Mouse (Mus musculus) embryonic facial prominence, embryonic 13.5 days (tissue): ENCODE measurements around the gene Cst6. TPM values are rescaled to one million over a fixed set of nuclear protein-coding genes. Genes with fewer than 3 reads are reported as not detected.

ENCODE experiments used
- ATAC-seq: fragments of 200-750 bp; cut with Nextera tagmentation; 2 replicates; pipeline ENCODE4 v1.8.0; 2017; ENCODE audit warnings: low read depth; ENCODE audit not compliant: insufficient number of reproducible peaks, insufficient read depth, low FRiP score, low TSS enrichment
- H3K27ac ChIP-seq: fragments of 300-500 bp; sonication (generic); 2 replicates; pipeline ENCODE4 v1.5.1; 2015; ENCODE audit warnings: moderate library complexity, mild to moderate bottlenecking, inconsistent platforms
- H3K27me3 ChIP-seq: fragments of 300-500 bp; sonication (generic); 2 replicates; pipeline ENCODE4 v1.6.1; 2015; ENCODE audit warnings: mild to moderate bottlenecking, inconsistent platforms
- H3K36me3 ChIP-seq: fragments of 300-500 bp; sonication (generic); 2 replicates; pipeline ENCODE4 v1.6.1; 2015; ENCODE audit warnings: mild to moderate bottlenecking, inconsistent platforms
- H3K4me1 ChIP-seq: fragments of 300-500 bp; sonication (generic); 2 replicates; pipeline ENCODE4 v1.6.1; 2015; ENCODE audit warnings: inconsistent platforms
- H3K4me2 ChIP-seq: fragments of 300-500 bp; sonication (generic); 2 replicates; pipeline ENCODE4 v1.6.1; 2015; ENCODE audit warnings: moderate library complexity, mild to moderate bottlenecking, inconsistent platforms
- H3K4me3 ChIP-seq: fragments of 300-500 bp; sonication (generic); 2 replicates; pipeline ENCODE4 v1.5.1; 2015; ENCODE audit warnings: mild to moderate bottlenecking, inconsistent platforms
- H3K9ac ChIP-seq: fragments of 300-500 bp; sonication (generic); 2 replicates; pipeline ENCODE4 v1.6.1; 2015; ENCODE audit warnings: mild to moderate bottlenecking, inconsistent platforms
- H3K9me3 ChIP-seq: fragments of 300-500 bp; sonication (generic); 2 replicates; pipeline ENCODE4 v1.6.1; 2016; ENCODE audit warnings: inconsistent platforms
- WGBS: fragments of 180-500 bp; shearing (Covaris S2); methylation state at CpG from one replicate; pipeline ENCODE4 v1.1.7; 2015; ENCODE audit warnings: mixed read lengths; 5-methylcytosine and 5-hydroxymethylcytosine counted together
- polyA plus RNA-seq: library from polyadenylated mRNA; unstranded; fragments of >200 nt; fragmentation: Nextera tagmentation; extraction: Ambion mirVana; gene quantifications from 2 replicates; pipeline ENCODE4 v1.2.1, GENCODE M21; 2015

Gene Cst6
- polyA plus RNA-seq, 1 experiment from 2014 or later = 3.6 TPM

DNA sequence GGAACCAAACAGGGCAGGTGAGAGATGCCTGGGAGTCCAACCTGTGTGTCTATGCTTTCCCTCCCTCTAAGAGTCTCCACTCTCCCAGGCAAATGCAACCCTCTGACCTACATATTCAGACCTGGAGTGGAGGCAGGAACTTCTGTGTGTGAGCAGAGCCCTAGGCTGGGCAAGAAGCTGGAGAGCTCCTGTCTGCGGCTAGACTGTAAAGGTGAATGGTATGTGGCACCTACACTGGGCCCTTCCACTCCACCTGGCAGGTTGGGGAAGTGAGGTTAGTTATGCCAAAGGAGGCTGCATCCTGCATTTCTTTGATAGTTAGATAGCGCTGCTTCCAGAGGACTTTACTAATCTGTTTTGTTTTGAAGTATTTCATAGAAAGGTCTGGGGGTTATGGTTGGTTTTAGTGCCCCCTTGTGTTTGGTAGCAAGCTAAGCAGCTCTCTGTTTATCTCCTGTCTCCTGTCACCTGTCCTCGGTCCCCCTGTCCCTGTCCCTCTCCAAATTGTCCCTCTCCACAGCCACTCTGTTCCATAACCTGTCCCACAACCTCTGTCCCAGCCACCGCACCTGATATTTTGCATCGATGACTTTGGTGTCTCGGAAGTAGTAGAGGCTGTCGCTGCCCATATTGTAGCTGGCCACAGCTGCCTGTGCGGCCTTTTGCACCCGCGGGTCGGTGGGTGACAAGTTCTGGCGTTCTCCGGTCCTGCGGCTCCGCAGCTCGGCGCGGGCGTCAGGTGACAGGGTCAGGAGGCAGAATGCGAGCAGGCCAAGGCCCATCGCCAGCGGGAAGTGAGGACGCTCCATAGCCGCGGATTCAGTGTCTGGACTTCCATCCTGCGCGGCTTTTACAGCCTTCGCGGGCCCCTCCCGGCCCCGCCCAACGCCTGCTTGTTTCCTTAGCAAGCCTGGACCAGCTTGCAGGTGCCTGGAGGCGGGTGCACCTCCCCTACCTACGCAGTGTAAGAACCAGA lies 560 bp downstream of the Cst6 start:
- Histone ChIP-seq H3K9ac (peak overlapping the region; percentile 69), H3K4me3 (peak overlapping the region; percentile 39), H3K9me3 (no peaks in the 10 kb centered on the region), H3K27ac (no peak overlapping the region), H3K27me3 (peaks cover 12% of the 10 kb centered on the region), H3K4me1 (peaks cover 6% of the 10 kb centered on the region; the same call in 1 of the 2 replicates), H3K4me2 (peak overlapping the region; percentile 69), H3K36me3 (no peaks in the 10 kb centered on the region)
- no peak for ATAC-seq
- WGBS = 4% methylated on average over 34 of the region's 34 CpGs

DNA sequence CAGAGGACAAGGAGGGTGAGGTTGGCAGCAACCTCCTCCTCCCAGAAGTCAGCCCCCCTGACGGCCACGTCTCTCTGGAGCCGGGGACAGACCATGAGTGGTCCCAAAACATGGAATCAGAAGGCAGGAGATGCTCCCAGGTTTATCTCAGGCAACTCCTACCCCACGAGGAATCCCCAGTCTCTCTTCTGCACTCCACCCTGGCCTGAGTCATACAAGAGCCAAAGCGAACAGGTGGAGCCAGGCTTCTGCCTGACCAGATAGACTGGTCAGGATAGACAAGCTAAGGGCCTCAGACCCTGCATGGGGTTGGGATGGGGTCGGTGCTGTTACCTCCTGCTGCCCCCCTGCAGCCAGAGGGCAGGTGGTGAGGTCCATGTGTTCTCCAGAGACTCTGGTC lies 1.3 kb downstream of the Cst6 start:
- ATAC-seq = no peak

DNA sequence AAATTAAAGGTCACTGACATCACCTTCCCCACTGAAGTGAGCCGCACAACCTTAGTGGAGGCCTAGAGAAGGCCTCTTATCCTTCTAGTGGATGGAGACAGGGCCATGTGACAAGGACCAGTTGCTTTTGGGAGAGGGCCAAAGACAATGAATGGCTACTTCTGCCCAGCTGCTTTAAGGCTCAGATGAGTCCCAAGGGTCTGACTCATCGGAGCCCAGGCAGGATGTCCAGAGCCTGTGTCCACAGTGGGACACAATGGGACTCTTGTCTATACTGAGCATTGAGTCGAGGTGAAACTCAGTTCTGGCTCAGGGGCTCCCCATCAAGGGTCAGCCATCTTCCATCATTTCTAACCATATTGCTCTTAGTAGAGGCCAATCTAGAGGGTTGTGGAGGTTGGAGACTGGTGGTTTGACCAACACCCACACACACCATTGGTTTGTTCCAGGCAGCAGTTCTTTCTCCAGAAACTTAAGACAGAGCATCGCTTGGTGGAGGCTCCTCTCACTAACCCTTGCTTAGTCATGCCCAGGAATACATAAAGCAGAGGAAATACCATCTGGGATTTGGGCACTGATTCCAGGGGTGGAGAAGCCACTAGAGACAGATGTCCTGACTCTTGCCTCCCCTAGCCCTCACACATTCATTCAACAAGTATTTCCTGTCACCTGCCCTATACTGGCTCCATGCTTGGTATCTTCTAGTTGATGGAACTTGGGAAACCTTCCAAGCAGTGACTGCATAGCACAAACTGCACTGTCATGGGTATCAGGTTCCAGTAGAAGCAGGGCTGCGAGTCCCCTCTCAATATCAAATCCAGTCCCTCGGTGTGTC lies 3.9 kb downstream of the Cst6 start:
- Histone ChIP-seq H3K9me3 (no peaks in the 10 kb centered on the region), H3K9ac (no peak overlapping the region), H3K27ac (no peak overlapping the region), H3K36me3 (no peaks in the 10 kb centered on the region), H3K4me3 (no peak overlapping the region), H3K4me2 (no peak overlapping the region), H3K27me3 (peaks cover 12% of the 10 kb centered on the region), H3K4me1 (peaks cover 6% of the 10 kb centered on the region; the same call in 1 of the 2 replicates)
- no peak for ATAC-seq
- 58% methylated on average over 6 of the region's 6 CpGs for WGBS

More for the DNA sequence above, 1.3 kb downstream of the Cst6 start:
- Histone ChIP-seq H3K36me3 (no peaks in the 10 kb centered on the region), H3K27ac (no peak overlapping the region), H3K27me3 (peaks cover 12% of the 10 kb centered on the region), H3K4me2 (no peak overlapping the region), H3K4me1 (peaks cover 6% of the 10 kb centered on the region; the same call in 1 of the 2 replicates), H3K9me3 (no peaks in the 10 kb centered on the region), H3K9ac (no peak overlapping the region), H3K4me3 (no peak overlapping the region)
- 72% methylated on average over 6 of the region's 6 CpGs for WGBS

DNA sequence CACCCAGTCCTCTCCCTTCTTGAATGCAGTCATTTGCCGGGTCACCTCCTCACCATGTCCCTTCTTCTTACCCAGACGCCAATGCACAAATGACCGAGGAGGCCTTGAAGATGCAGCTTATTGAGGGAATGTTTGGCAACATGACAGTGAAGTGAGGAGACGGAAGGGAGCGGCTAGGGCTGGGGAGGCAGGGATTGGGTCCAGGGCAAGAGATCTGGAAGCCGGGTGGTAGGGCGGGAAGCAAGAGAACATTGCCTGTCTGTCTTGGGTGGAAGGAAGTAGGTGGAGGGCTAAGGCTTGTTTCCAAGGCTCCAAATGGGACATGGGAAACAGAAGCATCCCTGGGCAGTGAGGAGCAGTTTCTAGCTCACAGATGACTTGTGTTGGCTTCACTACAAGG lies 8.0 kb downstream of the Cst6 start:
- ATAC-seq = no peak
- Histone ChIP-seq H3K27ac (no peak overlapping the region), H3K4me3 (no peak overlapping the region), H3K9me3 (no peaks in the 10 kb centered on the region), H3K4me1 (no peaks in the 10 kb centered on the region), H3K4me2 (no peak overlapping the region), H3K27me3 (no peaks in the 10 kb centered on the region), H3K36me3 (no peaks in the 10 kb centered on the region), H3K9ac (no peak overlapping the region)
- WGBS = 89% methylated on average over 7 of the region's 7 CpGs

DNA sequence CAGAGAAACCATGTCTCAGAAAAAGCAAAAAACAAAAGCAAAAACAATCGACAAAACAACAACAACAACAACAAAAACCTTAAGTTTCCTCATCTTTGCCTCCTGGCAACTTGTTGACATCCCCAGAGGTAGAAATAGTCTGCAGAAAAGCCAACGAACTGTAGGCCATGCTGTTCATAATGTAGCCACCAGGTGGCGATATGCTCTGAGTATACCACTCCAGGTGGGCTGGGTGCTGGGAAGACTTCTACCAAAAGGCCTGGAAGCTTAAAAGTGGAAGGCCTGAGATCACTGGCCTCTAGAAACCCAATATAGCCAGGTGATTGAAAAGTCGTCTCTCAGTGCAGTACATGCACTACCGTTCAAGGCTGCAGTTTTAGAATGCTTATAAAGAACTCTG lies 11.4 kb downstream of the Cst6 start:
- Histone ChIP-seq H3K9me3 (no peaks in the 10 kb centered on the region), H3K9ac (no peak overlapping the region), H3K4me3 (no peak overlapping the region), H3K4me2 (no peak overlapping the region), H3K36me3 (no peaks in the 10 kb centered on the region), H3K27me3 (no peaks in the 10 kb centered on the region), H3K27ac (no peak overlapping the region), H3K4me1 (no peaks in the 10 kb centered on the region)
- no peak for ATAC-seq
- WGBS = 19% methylated on average over 5 of the region's 5 CpGs

DNA sequence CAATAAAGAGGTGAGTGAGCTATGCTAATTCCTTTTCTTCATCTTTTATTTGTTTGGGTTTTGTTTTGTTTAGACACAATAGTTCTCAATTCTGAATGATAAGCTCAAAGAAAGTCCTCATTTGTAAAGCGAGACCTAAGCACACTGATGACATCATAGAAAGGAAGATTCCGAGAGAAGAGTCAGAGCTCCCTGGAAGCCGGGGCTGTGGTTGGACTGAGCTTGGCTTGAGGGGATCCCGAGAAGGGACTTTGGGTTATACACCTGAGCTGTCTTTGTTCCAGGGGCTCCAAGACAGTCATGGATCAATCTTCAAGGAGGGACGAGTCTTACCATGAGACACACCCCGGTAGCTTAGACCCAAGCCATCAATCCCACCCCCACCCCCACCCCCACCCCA lies 13.9 kb downstream of the Cst6 start, which contains the start of gene Catsper1:
TSS of gene Catsper1 (plus strand) at position 301 of the 400 bp plus-strand sequence.
- Histone ChIP-seq H3K9me3 (no peaks in the 10 kb centered on the region), H3K27me3 (no peaks in the 10 kb centered on the region), H3K4me3 (no peak within 1 kb of the TSS), H3K9ac (no peak within 1 kb of the TSS), H3K4me2 (no peak within 1 kb of the TSS), H3K4me1 (no peaks in the 10 kb centered on the region), H3K27ac (no peak within 1 kb of the TSS), H3K36me3 (no peaks in the 10 kb centered on the region)
- WGBS = 96% methylated on average over 6 of the region's 6 CpGs
- no peak for ATAC-seq

DNA sequence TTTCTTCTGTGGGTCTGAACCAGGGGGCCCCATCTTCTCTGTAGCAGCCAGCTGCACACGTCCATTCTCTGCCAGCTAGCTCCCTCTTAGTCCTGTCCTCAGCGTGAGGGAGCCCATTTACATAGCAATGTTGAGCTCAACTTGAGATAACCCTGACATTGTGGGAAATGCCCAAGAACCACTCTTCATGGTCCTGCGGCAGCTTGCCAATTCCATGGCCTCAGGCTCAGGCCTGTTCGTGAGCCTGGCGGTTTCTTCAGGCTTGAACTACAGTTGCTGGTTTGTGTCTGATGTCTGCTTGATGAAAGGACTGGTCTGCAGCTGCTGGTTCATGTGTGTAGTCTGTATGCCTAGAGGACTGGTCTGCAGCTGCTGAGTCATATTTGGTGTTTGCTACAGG lies 14.6 kb downstream of the Cst6 start:
- Histone ChIP-seq H3K4me1 (no peaks in the 10 kb centered on the region), H3K27ac (no peak overlapping the region), H3K36me3 (no peaks in the 10 kb centered on the region), H3K27me3 (no peaks in the 10 kb centered on the region), H3K9ac (no peak overlapping the region), H3K4me2 (no peak overlapping the region), H3K9me3 (no peaks in the 10 kb centered on the region), H3K4me3 (no peak overlapping the region)
- ATAC-seq = no peak
- 61% methylated on average over 5 of the region's 5 CpGs for WGBS

DNA sequence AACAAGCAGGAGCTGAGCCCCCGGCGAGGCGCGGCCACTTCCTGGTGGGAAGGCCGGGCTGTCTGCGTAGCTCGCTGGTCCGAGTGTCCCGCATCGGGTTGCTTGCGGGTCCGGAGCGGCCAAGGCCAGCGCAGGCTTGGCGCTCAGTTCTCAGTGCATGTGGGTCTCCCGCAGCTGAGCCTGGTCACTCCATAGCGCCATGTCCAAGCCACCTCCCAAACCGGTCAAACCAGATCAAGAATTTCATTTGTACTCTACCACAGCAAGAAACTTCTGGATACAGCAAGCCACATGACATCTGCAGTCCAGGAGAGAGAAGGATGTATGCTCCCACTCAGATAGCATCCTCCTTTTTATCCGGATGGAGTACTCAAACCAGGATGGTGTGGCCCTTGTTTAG lies 21.4 kb downstream of the Cst6 start:
- 63% methylated on average over 19 of the region's 19 CpGs for WGBS
- ATAC-seq = no peak
- H3K9me3 ChIP-seq = no peaks in the 10 kb centered on the region
- H3K4me1 ChIP-seq = no peaks in the 10 kb centered on the region
- H3K9ac ChIP-seq = peak overlapping the region; percentile 49; the same call in 1 of the 2 replicates
- no peak overlapping the region for H3K4me2 ChIP-seq
- no peaks in the 10 kb centered on the region for H3K36me3 ChIP-seq
- H3K27me3 ChIP-seq = no peaks in the 10 kb centered on the region
- H3K4me3 ChIP-seq = no peak overlapping the region
- no peak overlapping the region for H3K27ac ChIP-seq

DNA sequence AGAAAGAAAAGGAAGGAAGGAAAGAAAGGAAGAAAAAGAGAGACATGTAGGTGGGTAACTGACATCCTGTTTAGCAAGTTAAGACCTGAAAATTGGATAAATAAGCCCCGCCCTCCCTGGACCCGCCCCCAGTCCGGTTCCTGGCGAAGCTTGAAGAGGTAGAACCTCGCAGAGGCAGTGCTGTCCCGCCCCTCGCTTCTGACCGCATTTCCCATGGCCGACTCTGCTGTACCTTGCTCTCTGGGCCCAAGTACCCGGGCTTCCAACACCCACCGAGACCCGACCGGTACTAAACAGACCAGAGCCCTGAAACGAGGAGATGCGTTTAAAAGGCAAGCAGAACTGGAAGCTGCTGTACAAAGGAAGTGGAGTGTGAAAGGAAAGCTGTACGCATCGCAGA lies 25.6 kb downstream of the Cst6 start:
- H3K9ac ChIP-seq = no peak overlapping the region
- H3K9me3 ChIP-seq = no peaks in the 10 kb centered on the region
- no peaks in the 10 kb centered on the region for H3K4me1 ChIP-seq
- no peak overlapping the region for H3K4me3 ChIP-seq
- H3K27me3 ChIP-seq = no peaks in the 10 kb centered on the region
- H3K4me2 ChIP-seq = no peak overlapping the region
- WGBS = 64% methylated on average over 17 of the region's 17 CpGs
- ATAC-seq = no peak
- H3K36me3 ChIP-seq = no peaks in the 10 kb centered on the region
- no peak overlapping the region for H3K27ac ChIP-seq

DNA sequence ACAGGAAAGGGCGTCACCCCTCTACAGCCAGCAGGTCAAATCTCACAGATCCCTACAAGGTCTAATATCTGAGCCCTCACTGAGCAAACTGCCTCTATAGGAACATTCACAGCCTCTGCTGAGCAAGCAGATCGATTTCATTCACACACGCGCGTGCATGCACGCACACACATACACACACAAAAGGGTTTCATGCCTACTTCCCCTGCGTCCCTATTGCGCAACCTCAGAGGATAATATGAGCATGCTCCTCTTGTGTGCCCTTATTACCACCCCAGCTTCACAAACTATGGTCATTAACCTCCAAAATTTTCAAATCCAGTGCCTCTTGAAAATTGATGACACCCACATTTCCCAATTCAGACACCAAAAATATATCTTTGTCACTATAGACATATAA lies 36.2 kb downstream of the Cst6 start:
- Histone ChIP-seq H3K4me3 (no peak overlapping the region), H3K27me3 (peaks cover 6% of the 10 kb centered on the region; the same call in 1 of the 2 replicates), H3K4me1 (no peaks in the 10 kb centered on the region), H3K4me2 (no peak overlapping the region), H3K27ac (no peak overlapping the region), H3K9ac (no peak overlapping the region), H3K9me3 (no peaks in the 10 kb centered on the region), H3K36me3 (no peaks in the 10 kb centered on the region)
- WGBS = 89% methylated on average over 8 of the region's 8 CpGs
- no peak for ATAC-seq

DNA sequence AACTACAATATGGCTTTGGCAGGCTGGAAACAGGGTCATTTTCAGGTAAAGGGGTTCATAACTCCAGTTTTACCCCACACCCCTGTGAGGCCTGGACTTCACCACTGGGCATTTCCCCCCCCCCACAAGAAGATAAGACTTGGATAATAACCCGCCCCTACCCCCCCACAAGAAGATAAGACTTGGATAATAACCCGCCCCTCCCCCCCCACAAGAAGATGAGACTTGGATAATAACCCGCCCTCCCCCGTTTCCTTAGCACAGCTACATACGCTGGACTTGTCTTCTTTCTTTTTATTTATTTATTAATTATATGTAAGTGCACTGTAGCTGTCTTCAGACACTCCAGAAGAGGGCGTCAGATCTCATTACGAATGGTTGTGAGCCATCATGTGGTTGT lies 40.3 kb downstream of the Cst6 start:
- no peak for ATAC-seq
- 80% methylated on average over 7 of the region's 7 CpGs for WGBS
- Histone ChIP-seq H3K4me2 (no peak overlapping the region), H3K36me3 (peaks cover 25% of the 10 kb centered on the region), H3K27ac (no peak overlapping the region), H3K4me3 (no peak overlapping the region), H3K4me1 (peaks cover 5% of the 10 kb centered on the region; the same call in 1 of the 2 replicates), H3K9ac (no peak overlapping the region), H3K9me3 (peaks cover 8% of the 10 kb centered on the region; the same call in 1 of the 2 replicates), H3K27me3 (peaks cover 21% of the 10 kb centered on the region)
